Mouse (Mus musculus) small intestine, adult 2 months (tissue): Measurements from ENCODE around the gene Spata32.

Experiments used
- CTCF ChIP-seq: fragments of 200-500 bp; IDR thresholded peaks from 2 replicates; pipeline ENCODE4 v1.5.1; 2012; ENCODE audit warnings: low read depth, mild to moderate bottlenecking, control low read depth, inconsistent platforms, low read length, moderate library complexity, mixed read lengths; ENCODE audit not compliant: insufficient replicate concordance, insufficient read length; ENCODE audit errors: extremely low read depth
- POLR2A ChIP-seq: fragments of 200-500 bp; IDR thresholded peaks from 2 replicates; pipeline ENCODE4 v1.6.1; 2012; ENCODE audit warnings: low read depth, mild to moderate bottlenecking, control low read depth, inconsistent platforms, low read length, moderate library complexity

DNA sequence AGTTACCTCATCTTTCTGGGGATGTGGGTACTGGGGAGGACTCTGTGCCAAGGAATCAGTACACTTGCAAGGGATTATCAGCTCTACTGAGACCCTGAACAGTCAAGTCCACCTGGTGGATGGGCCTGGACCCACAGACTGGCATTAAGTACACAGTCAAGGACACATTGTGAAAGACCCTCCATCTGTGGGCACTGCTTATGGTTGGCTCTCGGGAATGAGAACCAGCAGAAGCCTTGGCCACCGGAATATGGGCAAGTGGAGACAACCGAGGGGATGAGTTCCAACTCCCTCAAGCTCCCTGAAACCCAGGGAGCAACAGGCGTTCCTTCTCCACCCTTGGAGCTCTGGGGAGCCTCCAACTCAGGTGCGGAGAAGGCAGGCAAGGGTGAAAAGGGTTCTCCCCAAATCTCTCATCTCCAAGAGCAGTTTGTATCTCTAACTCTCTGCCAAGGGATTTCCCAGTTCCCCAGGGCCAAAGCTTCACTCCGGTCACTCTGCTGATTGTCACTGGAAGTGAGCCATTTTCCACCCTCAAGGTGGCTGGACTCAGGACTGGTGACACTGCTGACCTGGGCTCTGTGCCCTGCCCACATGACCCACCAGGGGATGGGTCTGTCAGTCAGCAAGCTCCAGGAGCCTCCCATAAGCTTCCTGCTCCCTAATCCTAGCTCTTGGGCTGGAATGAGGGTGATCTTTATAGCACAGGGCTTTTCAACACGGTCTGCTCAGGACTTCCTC lies 43.6 kb upstream of the Spata32 start:
- TF ChIP-seq CTCF (no peak), POLR2A (no peak)
